Mouse (Mus musculus): ENCODE data around the gene Lactb.

- TF ChIP-seq CTCF (IDR thresholded peaks at IDR 0.05; ENCODE audit: extremely low read depth, insufficient read depth, insufficient read length, insufficient replicate concordance) = no peak
- no peak for TF ChIP-seq POLR2A (IDR thresholded peaks at IDR 0.05; ENCODE audit: low read depth, low read length)
Measured at GRCm38 (mm10) chr9:66945161-66945560, 30.1 kb downstream of the Lactb start.

Measured in spleen, adult 2 months (tissue).